Mouse (Mus musculus) liver, postnatal 0 days (tissue): ENCODE results near the gene Polrmt.

Experiments
- CTCF ChIP-seq: sonication (generic); IDR thresholded peaks from 2 replicates; pipeline ENCODE4 v1.5.1; 2016; ENCODE audit warnings: antibody characterized with exemption, low read depth
- EP300 ChIP-seq: IDR thresholded peaks from 2 replicates; pipeline ENCODE4 v1.6.1; 2016; ENCODE audit warnings: antibody characterized with exemption, low read depth, mild to moderate bottlenecking

DNA sequence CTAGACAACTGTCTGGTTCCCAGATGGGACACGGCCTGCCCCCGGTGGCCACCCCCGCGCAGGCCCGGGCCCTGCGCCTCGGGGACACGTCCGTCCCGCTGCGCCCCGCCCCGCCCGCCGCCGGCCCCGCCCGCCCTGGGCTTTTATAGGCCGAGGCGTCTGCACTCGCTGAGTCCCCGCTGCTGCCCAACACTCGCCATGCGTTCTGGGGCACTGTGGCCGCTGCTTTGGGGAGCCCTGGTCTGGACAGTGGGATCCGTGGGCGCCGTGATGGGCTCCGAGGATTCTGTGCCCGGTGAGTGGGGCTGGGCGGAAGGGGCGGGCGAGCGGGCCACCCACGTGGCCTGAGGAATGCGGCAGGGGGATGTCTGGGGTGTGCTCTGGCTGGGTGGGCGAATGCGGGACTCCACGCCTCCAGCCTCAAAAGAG lies 30.7 kb upstream of the Polrmt start, which contains the start of gene Fstl3:
- TF ChIP-seq CTCF, result no peak
- TF ChIP-seq EP300, result no peak
